Mouse (Mus musculus) heart, adult 2 months (tissue): Measurements from ENCODE around the gene Slc51b. TPM values are rescaled to one million over a fixed set of nuclear protein-coding genes. Genes with fewer than 3 reads are reported as not detected.

Experiments used
- DNase-seq, 2 experiments: peaks; one replicate each; pipeline ENCODE4 v3.0.0; 2021
- H3K27ac ChIP-seq: fragments of 200-600 bp; 2 replicates; pipeline ENCODE4 v1.8.1; 2022
- H3K27me3 ChIP-seq: fragments of 200-500 bp; 2 replicates; pipeline ENCODE4 v1.6.1; 2012; ENCODE audit warnings: mild to moderate bottlenecking, low read length, inconsistent platforms, mixed read lengths; ENCODE audit not compliant: control insufficient read depth, insufficient read depth
- H3K36me3 ChIP-seq: fragments of 200-500 bp; 2 replicates; pipeline ENCODE4 v1.6.1; 2012; ENCODE audit warnings: low read length, inconsistent platforms; ENCODE audit not compliant: control insufficient read depth, insufficient read depth
- H3K4me1 ChIP-seq: fragments of 200-500 bp; 2 replicates; pipeline ENCODE4 v1.6.1; 2011; ENCODE audit warnings: low read length; ENCODE audit not compliant: control insufficient read depth, insufficient read depth
- H3K4me3 ChIP-seq: fragments of 200-600 bp; 2 replicates; pipeline ENCODE4 v1.8.1; 2022
- H3K79me2 ChIP-seq: fragments of 200-500 bp; replicated peaks from 2 replicates; pipeline ENCODE4 v1.6.1; 2012; ENCODE audit warnings: mild to moderate bottlenecking, inconsistent platforms, low read length, moderate library complexity, mixed read lengths; ENCODE audit not compliant: control insufficient read depth, insufficient read depth
- H3K9ac ChIP-seq: fragments of 200-500 bp; 2 replicates; pipeline ENCODE4 v1.6.1; 2012; ENCODE audit warnings: low read depth, mild to moderate bottlenecking, control low read depth, inconsistent platforms, low read length, mixed read lengths
- CTCF ChIP-seq: fragments of 200-600 bp; IDR thresholded peaks from 2 replicates; pipeline ENCODE4 v1.8.1; 2022; ENCODE audit warnings: antibody characterized with exemption, mild to moderate bottlenecking, moderate library complexity
- EP300 ChIP-seq: fragments of 200-500 bp; IDR thresholded peaks from 2 replicates; pipeline ENCODE4 v1.6.1; 2011; ENCODE audit warnings: low read depth, low read length, control low read depth; ENCODE audit not compliant: insufficient read depth
- POLR2A ChIP-seq: fragments of 200-500 bp; IDR thresholded peaks from 2 replicates; pipeline ENCODE4 v1.6.1; 2011; ENCODE audit warnings: mild to moderate bottlenecking, low read depth, low read length, control low read depth; ENCODE audit not compliant: insufficient read depth
- WGBS: fragments of 180-500 bp; shearing (Covaris S2); methylation state at CpG from one replicate; pipeline ENCODE4 v1.1.7; 2018; 5-methylcytosine and 5-hydroxymethylcytosine counted together
- intact Hi-C: fragments of 180-260 bp; cut with DNase I; formaldehyde crosslinking; loops from one replicate; pipeline ENCODE4 v1.15.1; 2025
- polyA plus RNA-seq: library from polyadenylated mRNA; depleted of rRNA; stranded (reverse); fragments of >200 nt; gene quantifications from 2 replicates; pipeline ENCODE4 v1.2.3, GENCODE M21; 2012
- total RNA-seq, 2 experiments: library from RNA; stranded (reverse); gene quantifications; 2 replicates each; pipeline ENCODE4 v1.2.3; 2021

Gene Slc51b
- total and polyA plus RNA-seq, 3 experiments: not detected

- 63% methylated on average over 5 of the region's 5 CpGs for WGBS
- no peak overlapping the region for H3K4me3 ChIP-seq
- peak; percentile 70 for TF ChIP-seq CTCF
- TF ChIP-seq POLR2A: no peak
- intact Hi-C loops: loop anchor here (5.0 kb wide), 1 partner anchor 212 kb away; no protein-coding TSS in a partner anchor
- H3K79me2 ChIP-seq: no peaks in the 10 kb centered on the region
- no peak overlapping the region for H3K9ac ChIP-seq
- no peaks in the 10 kb centered on the region for H3K27me3 ChIP-seq
- H3K36me3 ChIP-seq: no peaks in the 10 kb centered on the region
- H3K4me1 ChIP-seq: peaks cover 3% of the 10 kb centered on the region
- DNase-seq: peak; percentile 20 to 44
- H3K27ac ChIP-seq: no peak overlapping the region
Measured at GRCm38 (mm10) chr9:65434140-65434539, 11.4 kb upstream of the Slc51b start.

GRCm38 (mm10) chr9:65432236-65432635 lies 9.5 kb upstream of the Slc51b start:
- no peak overlapping the region for H3K9ac ChIP-seq
- H3K27ac ChIP-seq: no peak overlapping the region
- TF ChIP-seq POLR2A: no peak
- TF ChIP-seq EP300: peak; percentile 80; the same call in 1 of the 2 replicates
- peak; percentile 97 for TF ChIP-seq CTCF
- peak; percentile 76 to 81 for DNase-seq
- no peaks in the 10 kb centered on the region for H3K27me3 ChIP-seq
- peaks cover 3% of the 10 kb centered on the region for H3K4me1 ChIP-seq
- intact Hi-C loops: loop anchor here (1.0 to 5.0 kb wide), 3 partner anchors 39 to 210 kb away; no protein-coding TSS in a partner anchor
- WGBS: 3% methylated on average over 3 of the region's 3 CpGs
- no peaks in the 10 kb centered on the region for H3K36me3 ChIP-seq
- no peaks in the 10 kb centered on the region for H3K79me2 ChIP-seq
- H3K4me3 ChIP-seq: no peak overlapping the region

DNA sequence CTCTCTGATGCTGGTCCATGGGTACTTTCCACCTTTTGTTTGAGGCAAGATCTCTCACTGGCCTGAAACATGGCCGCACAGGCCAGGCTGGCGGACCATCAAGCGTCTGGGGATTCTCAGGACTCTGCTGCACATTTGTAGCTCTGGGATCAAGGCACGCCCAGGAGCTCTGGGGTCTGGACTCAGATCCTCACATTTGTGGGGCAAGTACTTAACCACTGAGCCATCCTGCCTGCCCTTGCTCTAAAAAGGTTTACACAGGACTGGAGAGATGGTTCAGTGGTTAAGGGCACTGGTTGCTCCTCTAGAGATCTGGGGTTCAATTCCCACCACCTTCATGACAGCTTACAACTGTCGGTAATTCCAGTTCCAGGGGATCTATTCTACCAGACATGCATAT lies 8.2 kb upstream of the Slc51b start:
- no peaks in the 10 kb centered on the region for H3K27me3 ChIP-seq
- DNase-seq: no peak
- intact Hi-C loops: loop anchor here (5.0 kb wide), 1 partner anchor 209 kb away; no protein-coding TSS in a partner anchor
- no peaks in the 10 kb centered on the region for H3K79me2 ChIP-seq
- H3K27ac ChIP-seq: no peak overlapping the region
- H3K36me3 ChIP-seq: no peaks in the 10 kb centered on the region
- peaks cover 2% of the 10 kb centered on the region for H3K4me1 ChIP-seq
- H3K4me3 ChIP-seq: no peak overlapping the region
- TF ChIP-seq CTCF: no peak
- TF ChIP-seq POLR2A: no peak
- no peak for TF ChIP-seq EP300
- no peak overlapping the region for H3K9ac ChIP-seq
- WGBS: 90% methylated on average over 5 of the region's 5 CpGs

GRCm38 (mm10) chr9:65430401-65430800 lies 7.6 kb upstream of the Slc51b start:
- peaks cover 2% of the 10 kb centered on the region for H3K4me1 ChIP-seq
- H3K36me3 ChIP-seq: no peaks in the 10 kb centered on the region
- no peak overlapping the region for H3K4me3 ChIP-seq
- H3K27ac ChIP-seq: no peak overlapping the region
- intact Hi-C loops: loop anchor here (5.0 kb wide), 1 partner anchor 208 kb away; no protein-coding TSS in a partner anchor
- TF ChIP-seq EP300 (no peak), CTCF (no peak)
- H3K27me3 ChIP-seq: no peaks in the 10 kb centered on the region
- no peak for DNase-seq
- H3K9ac ChIP-seq: no peak overlapping the region
- no peaks in the 10 kb centered on the region for H3K79me2 ChIP-seq

DNA sequence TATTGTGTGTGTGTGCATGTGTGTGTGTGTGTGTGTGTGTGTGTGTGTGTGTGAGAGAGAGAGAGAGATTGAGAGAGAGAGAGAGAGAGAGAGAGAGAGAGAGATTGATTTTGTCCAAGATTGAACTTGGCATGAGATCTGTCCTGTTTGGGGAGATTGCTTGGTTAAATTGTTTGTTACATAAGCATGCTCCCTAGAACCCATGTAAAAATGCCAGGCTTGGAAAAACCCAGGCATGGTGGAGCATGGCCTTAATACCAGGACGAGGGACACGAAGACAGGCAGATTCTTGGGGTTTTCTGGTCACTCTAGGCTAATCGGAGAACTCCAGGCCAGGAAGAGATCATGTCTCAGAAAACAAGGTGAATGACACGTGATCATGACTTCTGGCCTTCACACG lies 5.2 kb upstream of the Slc51b start:
- Histone ChIP-seq H3K4me1 (no peaks in the 10 kb centered on the region), H3K4me3 (no peak overlapping the region), H3K9ac (no peak overlapping the region), H3K79me2 (no peaks in the 10 kb centered on the region), H3K27me3 (no peaks in the 10 kb centered on the region), H3K27ac (no peak overlapping the region), H3K36me3 (no peaks in the 10 kb centered on the region)
- no peak for DNase-seq
- TF ChIP-seq EP300 (no peak), POLR2A (no peak), CTCF (no peak)
- 87% methylated on average over 5 of the region's 5 CpGs for WGBS
- intact Hi-C loops: no loop called here

DNA sequence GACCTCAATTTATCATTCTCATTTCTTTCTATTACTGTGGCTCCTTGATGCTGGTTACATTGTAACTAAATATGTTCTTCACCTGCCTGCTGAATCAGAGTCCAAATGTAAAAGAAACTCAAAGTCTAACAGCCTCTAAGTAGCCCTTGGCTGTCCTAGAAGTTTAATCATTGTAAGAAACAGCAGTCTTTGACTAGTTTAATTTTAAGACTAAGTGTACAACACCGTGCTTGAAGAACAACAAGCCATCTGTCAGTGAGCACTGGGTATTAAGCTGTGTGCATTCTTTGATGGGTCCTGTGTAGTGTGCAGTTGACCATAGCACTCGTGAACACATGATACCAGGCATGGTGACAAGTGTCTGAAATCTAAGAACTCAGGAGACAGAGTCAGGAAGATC lies 4.8 kb upstream of the Slc51b start:
- intact Hi-C loops: no loop called here
- Histone ChIP-seq H3K27me3 (no peaks in the 10 kb centered on the region), H3K4me1 (no peaks in the 10 kb centered on the region), H3K4me3 (no peak overlapping the region), H3K9ac (no peak overlapping the region), H3K79me2 (no peaks in the 10 kb centered on the region), H3K36me3 (no peaks in the 10 kb centered on the region), H3K27ac (no peak overlapping the region)
- WGBS: 72% methylated on average over 2 of the region's 2 CpGs
- no peak for DNase-seq
- no peak for TF ChIP-seq EP300
- no peak for TF ChIP-seq POLR2A
